Mouse (Mus musculus) forebrain, embryonic 15.5 days (tissue): ENCODE data around the gene Tmem52. TPM values are rescaled to one million over a fixed set of nuclear protein-coding genes. Genes with fewer than 3 reads are reported as not detected.

Experiments used
- ATAC-seq: fragments of 200-750 bp; cut with Nextera tagmentation; replicated peaks from 2 replicates; pipeline ENCODE4 v1.8.0; 2017; ENCODE audit warnings: mild to moderate bottlenecking, moderate TSS enrichment, moderate library complexity
- H3K27ac ChIP-seq: fragments of 300-500 bp; sonication (generic); replicated peaks from 2 replicates; pipeline ENCODE4 v1.5.1; 2015; ENCODE audit warnings: mild to moderate bottlenecking, inconsistent platforms
- H3K27me3 ChIP-seq: fragments of 300-500 bp; sonication (generic); 2 replicates; pipeline ENCODE4 v1.6.1; 2015; ENCODE audit warnings: inconsistent platforms
- H3K36me3 ChIP-seq: fragments of 300-500 bp; sonication (generic); 2 replicates; pipeline ENCODE4 v1.6.1; 2015; ENCODE audit warnings: mild to moderate bottlenecking, inconsistent platforms
- H3K4me1 ChIP-seq: fragments of 300-500 bp; sonication (generic); 2 replicates; pipeline ENCODE4 v1.6.1; 2015; ENCODE audit warnings: inconsistent platforms
- H3K4me2 ChIP-seq: fragments of 300-500 bp; sonication (generic); replicated peaks from 2 replicates; pipeline ENCODE4 v1.6.1; 2015; ENCODE audit warnings: mild to moderate bottlenecking, inconsistent platforms
- H3K4me3 ChIP-seq: fragments of 300-500 bp; sonication (generic); 2 replicates; pipeline ENCODE4 v1.5.1; 2015; ENCODE audit warnings: mild to moderate bottlenecking, inconsistent platforms
- H3K9ac ChIP-seq: fragments of 300-500 bp; sonication (generic); replicated peaks from 2 replicates; pipeline ENCODE4 v1.6.1; 2015; ENCODE audit warnings: mild to moderate bottlenecking, inconsistent platforms
- H3K9me3 ChIP-seq: fragments of 300-500 bp; sonication (generic); 2 replicates; pipeline ENCODE4 v1.6.1; 2016; ENCODE audit warnings: inconsistent platforms
- WGBS: fragments of 180-500 bp; shearing (Covaris S2); methylation state at CpG from one replicate; pipeline ENCODE4 v1.1.7; 2015; ENCODE audit warnings: mixed read lengths; 5-methylcytosine and 5-hydroxymethylcytosine counted together
- polyA plus RNA-seq: library from polyadenylated mRNA; unstranded; fragments of >200 nt; fragmentation: Nextera tagmentation; extraction: Ambion mirVana; gene quantifications from 2 replicates; pipeline ENCODE4 v1.2.1, GENCODE M21; 2015

Tmem52 gene
- polyA plus RNA-seq, 1 experiment from 2014 or later, result 0.19 TPM

DNA sequence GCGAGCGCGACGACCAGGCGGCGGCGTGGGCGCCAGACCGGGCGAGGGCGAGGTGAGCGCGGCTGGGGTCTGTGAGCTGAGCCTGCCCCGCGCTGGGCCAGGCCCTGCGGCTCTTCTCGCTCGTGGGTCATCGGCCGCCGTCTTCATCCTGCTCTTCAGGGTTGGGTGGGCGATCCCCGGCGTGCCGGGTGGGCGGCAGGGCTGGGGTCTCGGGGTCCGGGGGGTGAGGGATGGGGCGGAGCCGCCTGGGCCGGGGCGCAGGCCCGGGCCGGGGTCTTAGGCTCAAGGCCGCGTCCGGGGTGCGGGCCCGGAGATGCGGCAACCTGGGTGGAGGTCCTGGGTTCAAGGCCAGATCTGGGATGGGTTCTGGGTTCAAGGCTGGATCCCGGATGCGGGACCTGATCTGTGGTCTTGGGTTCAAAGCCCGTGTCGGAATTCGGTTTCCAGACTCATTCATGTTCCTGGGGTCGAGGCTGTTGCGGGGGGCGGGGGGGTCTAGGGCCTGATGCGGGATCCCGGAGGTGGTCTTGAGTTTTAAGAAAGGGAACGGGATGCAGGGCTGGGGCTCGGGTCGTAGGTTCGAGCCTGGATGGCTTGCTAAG is 22.7 kb downstream of the Tmem52 start:
- H3K4me2 ChIP-seq, result peak overlapping the region; percentile 69
- H3K27me3 ChIP-seq, result no peaks in the 10 kb centered on the region
- WGBS, result under 1% methylated on average over 53 of the region's 54 CpGs
- H3K4me1 ChIP-seq, result peaks cover 53% of the 10 kb centered on the region
- no peaks in the 10 kb centered on the region for H3K36me3 ChIP-seq
- H3K9ac ChIP-seq, result peak overlapping the region; percentile 99
- peak overlapping the region; percentile 98 for H3K4me3 ChIP-seq
- no peaks in the 10 kb centered on the region for H3K9me3 ChIP-seq
- peak overlapping the region; percentile 95 for H3K27ac ChIP-seq
- peak; percentile 67 for ATAC-seq

DNA sequence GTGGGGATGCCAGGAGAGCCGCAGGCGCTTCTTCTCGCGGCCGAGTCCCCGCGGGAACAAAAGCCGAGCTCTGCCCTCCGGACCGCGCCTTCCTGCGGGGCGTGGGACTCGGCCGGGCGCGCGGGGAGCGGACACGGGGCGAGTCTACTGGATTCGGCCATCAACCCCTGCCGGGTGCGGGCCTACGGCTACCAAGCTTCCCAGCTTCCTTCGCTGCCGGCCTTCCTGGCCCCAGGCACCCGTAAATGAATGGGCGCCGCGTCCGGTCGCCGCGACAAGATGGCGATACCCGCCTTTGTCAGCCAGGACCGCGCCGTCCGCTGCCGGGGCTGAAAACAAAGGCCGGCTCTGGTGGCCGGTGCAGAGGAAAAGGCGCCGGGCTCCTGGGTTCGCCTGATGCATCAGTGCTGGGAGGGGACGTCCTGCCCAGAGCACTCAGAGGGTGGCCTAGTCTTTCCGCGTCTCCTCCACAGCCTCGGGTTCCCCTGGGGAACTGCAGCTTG is 23.3 kb downstream of the Tmem52 start:
- Histone ChIP-seq H3K27me3 (no peaks in the 10 kb centered on the region), H3K36me3 (no peaks in the 10 kb centered on the region), H3K4me2 (peak overlapping the region; percentile 69), H3K27ac (peak overlapping the region; percentile 95), H3K9me3 (no peaks in the 10 kb centered on the region), H3K9ac (peak overlapping the region; percentile 99), H3K4me3 (peak overlapping the region; percentile 98), H3K4me1 (peaks cover 53% of the 10 kb centered on the region)
- 1% methylated on average over 51 of the region's 51 CpGs for WGBS
- ATAC-seq, result no peak; the same call in none of the 2 replicates

DNA sequence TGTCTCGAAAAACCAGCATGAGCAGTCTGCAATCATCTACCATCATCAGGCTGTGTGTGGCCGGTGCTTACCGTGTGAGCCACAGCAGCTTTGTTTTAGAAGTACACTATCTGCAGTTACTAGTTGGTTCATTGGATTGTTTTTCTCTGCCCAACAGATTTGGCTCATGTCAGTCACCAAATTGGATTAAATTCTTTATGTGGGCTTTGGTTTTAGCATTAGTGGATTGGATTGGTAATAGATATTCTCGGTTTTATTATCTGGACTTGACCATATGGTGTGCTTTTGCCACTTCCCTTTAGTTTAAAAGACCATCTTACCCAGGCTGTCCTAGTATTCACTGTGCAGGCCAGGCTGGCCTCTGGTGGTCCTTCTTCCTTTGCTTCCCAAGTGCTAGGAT is 26.0 kb downstream of the Tmem52 start:
- peaks cover 42% of the 10 kb centered on the region for H3K4me1 ChIP-seq
- 63% methylated on average over 4 of the region's 4 CpGs for WGBS
- H3K36me3 ChIP-seq, result no peaks in the 10 kb centered on the region
- H3K9me3 ChIP-seq, result no peaks in the 10 kb centered on the region
- no peak overlapping the region for H3K4me3 ChIP-seq
- H3K4me2 ChIP-seq, result 0 out of 2 replicates have a peak overlapping the region, but pooled peaks have one; percentile 69
- H3K27me3 ChIP-seq, result no peaks in the 10 kb centered on the region
- H3K27ac ChIP-seq, result peak overlapping the region; percentile 6; the same call in 1 of the 2 replicates
- no peak overlapping the region for H3K9ac ChIP-seq
- ATAC-seq, result no peak

DNA sequence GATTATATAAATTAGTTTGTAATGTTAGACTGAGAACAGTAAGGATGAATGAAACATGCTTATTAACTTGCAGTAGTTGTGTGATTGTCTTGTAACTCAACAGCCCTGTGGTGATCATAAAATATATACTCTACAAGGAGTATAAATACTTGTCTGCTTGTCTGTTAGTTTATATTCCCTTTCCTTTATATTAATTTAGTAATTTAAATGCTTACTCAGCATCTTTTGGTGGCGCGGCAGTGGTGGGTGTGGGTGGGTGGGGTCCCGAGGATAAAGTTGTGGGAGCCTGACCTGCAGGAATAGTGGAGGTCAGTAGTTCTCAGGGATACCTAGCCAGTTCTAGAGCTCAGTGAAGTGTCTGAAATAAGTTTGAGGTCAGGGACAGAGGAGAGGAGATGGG is 29.0 kb downstream of the Tmem52 start:
- ATAC-seq, result no peak
- Histone ChIP-seq H3K4me3 (no peak overlapping the region), H3K27ac (no peak overlapping the region), H3K36me3 (no peaks in the 10 kb centered on the region), H3K27me3 (no peaks in the 10 kb centered on the region), H3K9me3 (no peaks in the 10 kb centered on the region), H3K4me1 (peaks cover 29% of the 10 kb centered on the region), H3K9ac (no peak overlapping the region), H3K4me2 (no peak overlapping the region)
- 91% methylated on average over 3 of the region's 3 CpGs for WGBS

DNA sequence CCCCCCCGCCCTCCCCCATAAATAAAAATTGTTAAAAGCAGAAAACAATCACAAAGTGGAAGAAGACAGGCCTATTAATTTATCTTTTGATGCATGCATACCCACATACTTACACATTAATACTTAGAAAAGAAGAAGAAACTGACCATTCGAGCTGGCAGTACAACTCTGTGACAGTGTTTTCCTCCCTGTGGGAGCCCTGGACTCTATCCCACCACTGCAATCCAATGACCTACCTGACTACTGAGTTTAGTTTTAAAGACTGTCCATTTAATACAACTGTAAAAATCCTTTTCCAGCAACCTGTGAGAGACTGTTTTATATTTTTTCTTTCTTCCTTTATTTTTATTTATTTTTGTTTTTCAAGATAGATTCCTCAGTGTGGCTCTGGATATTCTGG is 32.2 kb downstream of the Tmem52 start:
- no peak overlapping the region for H3K27ac ChIP-seq

DNA sequence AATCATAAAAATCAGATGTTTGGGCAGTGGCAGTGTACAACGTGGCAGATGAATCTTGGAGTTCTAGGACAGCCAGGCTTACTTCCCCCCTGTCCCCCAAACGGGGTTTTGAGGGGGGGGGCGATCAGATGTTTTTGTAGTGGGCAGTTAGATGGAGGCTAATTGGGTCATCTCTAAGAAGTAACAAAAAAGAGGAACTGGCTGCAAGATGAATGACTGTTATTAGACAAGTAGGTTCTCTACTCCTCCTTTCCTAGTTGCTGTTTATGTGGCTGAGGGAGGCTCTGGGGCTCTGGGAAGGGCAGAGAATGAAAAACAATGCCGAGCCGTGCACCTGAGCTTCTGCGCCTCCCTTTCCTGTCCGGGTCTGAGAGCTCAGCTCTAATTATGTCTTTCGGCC is 36.2 kb downstream of the Tmem52 start:
- Histone ChIP-seq H3K4me2 (no peak overlapping the region), H3K36me3 (no peaks in the 10 kb centered on the region), H3K9ac (no peak overlapping the region), H3K4me3 (no peak overlapping the region), H3K27me3 (no peaks in the 10 kb centered on the region), H3K4me1 (peaks cover 19% of the 10 kb centered on the region), H3K27ac (no peak overlapping the region), H3K9me3 (no peaks in the 10 kb centered on the region)
- no peak for ATAC-seq
- 55% methylated on average over 8 of the region's 8 CpGs for WGBS

More for the DNA sequence above, 32.2 kb downstream of the Tmem52 start:
- Histone ChIP-seq H3K27me3 (no peaks in the 10 kb centered on the region), H3K4me1 (peaks cover 11% of the 10 kb centered on the region), H3K4me3 (no peak overlapping the region), H3K4me2 (no peak overlapping the region), H3K9ac (no peak overlapping the region), H3K36me3 (no peaks in the 10 kb centered on the region), H3K9me3 (no peaks in the 10 kb centered on the region)
- WGBS, result 83% methylated on average over 2 of the region's 2 CpGs
- no peak for ATAC-seq

DNA sequence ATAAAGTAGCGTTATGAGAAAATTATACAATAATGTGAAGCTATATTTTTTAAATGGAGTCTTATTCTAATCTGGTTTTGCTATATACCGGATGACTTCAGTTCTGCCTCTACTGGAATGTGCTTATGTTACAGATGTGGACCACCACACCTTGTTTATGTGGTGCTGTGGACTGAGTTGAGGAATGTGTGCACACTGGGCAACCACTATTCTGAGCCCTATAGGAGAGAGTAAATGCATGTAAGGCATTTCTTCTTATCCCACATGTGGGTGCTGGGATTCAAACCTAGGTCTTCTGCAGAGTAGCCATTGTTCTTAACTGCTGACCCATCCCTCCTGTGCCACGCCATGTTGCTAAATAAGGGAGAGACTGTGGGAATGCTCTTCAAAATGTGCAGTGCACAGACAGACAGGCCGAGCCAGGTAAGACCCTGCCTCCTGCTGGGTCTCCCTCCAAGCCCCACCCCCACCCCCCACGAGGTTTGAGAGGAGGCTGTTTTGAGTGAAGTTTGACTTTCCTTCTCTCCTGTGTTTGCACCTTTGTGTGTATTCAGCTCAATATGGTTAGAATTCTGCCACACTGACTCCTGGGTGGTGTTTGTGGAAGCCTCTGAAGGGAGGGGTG is 36.9 kb downstream of the Tmem52 start:
- H3K9me3 ChIP-seq, result no peaks in the 10 kb centered on the region
- no peak overlapping the region for H3K4me2 ChIP-seq
- 79% methylated on average over 5 of the region's 5 CpGs for WGBS
- H3K27ac ChIP-seq, result no peak overlapping the region
- no peak for ATAC-seq
- no peak overlapping the region for H3K9ac ChIP-seq
- no peaks in the 10 kb centered on the region for H3K36me3 ChIP-seq
- no peaks in the 10 kb centered on the region for H3K27me3 ChIP-seq
- H3K4me3 ChIP-seq, result no peak overlapping the region
- H3K4me1 ChIP-seq, result peaks cover 21% of the 10 kb centered on the region

DNA sequence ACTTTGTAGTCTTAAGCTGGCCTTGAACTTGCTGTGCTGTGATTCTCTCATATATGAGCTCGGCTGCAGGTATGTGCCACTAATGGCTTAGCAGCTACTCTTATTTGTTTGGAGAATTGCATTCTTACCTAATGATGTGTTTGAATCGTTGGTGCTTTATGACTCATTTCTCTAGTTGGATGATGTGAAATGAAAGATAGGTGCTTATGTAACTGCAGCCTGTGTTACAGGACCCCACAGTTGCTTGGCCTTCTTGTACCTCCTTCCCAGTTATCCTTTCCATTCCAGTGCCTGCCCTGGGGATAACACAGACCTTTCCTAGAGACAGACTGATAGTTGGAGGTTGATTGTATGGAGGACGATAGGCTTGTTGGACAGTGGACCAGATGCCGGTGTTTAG is 39.7 kb downstream of the Tmem52 start:
- 93% methylated on average over 4 of the region's 4 CpGs for WGBS
- no peak overlapping the region for H3K4me2 ChIP-seq
- no peak overlapping the region for H3K4me3 ChIP-seq
- no peaks in the 10 kb centered on the region for H3K36me3 ChIP-seq
- H3K27ac ChIP-seq, result no peak overlapping the region
- H3K4me1 ChIP-seq, result peaks cover 35% of the 10 kb centered on the region
- no peaks in the 10 kb centered on the region for H3K9me3 ChIP-seq
- H3K27me3 ChIP-seq, result no peaks in the 10 kb centered on the region
- ATAC-seq, result no peak
- H3K9ac ChIP-seq, result no peak overlapping the region

DNA sequence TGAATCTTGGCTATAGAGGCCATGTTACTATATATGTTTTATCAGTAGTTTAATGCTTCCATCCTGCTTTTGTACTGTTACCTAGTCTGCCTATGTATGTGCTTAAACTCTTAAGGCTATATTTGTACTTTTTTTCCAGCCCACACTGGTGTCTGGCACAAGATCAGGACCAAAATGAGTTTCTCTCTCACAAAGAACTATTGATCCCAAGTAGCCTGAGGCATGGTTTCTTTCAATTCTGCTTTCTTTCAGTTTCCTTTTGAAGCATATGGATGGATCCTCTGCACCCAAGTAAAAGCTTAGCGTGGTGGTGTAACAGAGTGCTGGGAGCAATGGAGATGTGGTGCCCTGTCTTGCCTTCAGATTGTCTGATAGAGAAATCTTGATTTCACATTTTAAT is 42.1 kb downstream of the Tmem52 start:
- Histone ChIP-seq H3K36me3 (0 out of 2 replicates have a peak, but pooled peaks cover 3% of the 10 kb centered on the region), H3K27ac (no peak overlapping the region), H3K27me3 (no peaks in the 10 kb centered on the region), H3K4me3 (no peak overlapping the region), H3K4me2 (no peak overlapping the region), H3K9ac (no peak overlapping the region), H3K9me3 (no peaks in the 10 kb centered on the region), H3K4me1 (peaks cover 24% of the 10 kb centered on the region)
- 46% methylated on average over 1 of the region's 1 CpGs for WGBS
- ATAC-seq, result no peak

DNA sequence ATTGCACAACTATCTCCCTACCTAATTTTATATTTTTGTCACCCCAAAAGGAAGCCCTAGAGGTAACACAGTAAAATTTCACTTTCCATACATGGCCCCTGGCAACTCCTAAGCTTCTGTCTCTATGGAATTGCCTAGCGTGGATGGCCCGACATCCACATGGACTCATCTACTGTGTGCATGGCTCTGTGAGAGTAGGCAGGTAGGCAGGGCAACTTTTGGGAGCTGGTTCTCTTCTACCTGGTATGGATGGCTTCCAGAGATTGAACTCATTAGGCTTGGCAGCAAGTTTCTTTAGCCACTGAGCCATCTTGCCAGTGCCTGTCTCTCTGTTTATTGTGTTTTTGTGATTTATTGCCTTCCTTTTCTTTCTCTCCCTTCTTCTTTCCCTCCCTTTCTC is 45.9 kb downstream of the Tmem52 start:
- Histone ChIP-seq H3K9ac (no peak overlapping the region), H3K4me1 (peaks cover 18% of the 10 kb centered on the region), H3K36me3 (peaks cover 3% of the 10 kb centered on the region; the same call in 1 of the 2 replicates), H3K27ac (no peak overlapping the region), H3K4me2 (no peak overlapping the region), H3K27me3 (no peaks in the 10 kb centered on the region), H3K9me3 (no peaks in the 10 kb centered on the region), H3K4me3 (no peak overlapping the region)
- WGBS, result 89% methylated on average over 2 of the region's 2 CpGs
- ATAC-seq, result no peak

DNA sequence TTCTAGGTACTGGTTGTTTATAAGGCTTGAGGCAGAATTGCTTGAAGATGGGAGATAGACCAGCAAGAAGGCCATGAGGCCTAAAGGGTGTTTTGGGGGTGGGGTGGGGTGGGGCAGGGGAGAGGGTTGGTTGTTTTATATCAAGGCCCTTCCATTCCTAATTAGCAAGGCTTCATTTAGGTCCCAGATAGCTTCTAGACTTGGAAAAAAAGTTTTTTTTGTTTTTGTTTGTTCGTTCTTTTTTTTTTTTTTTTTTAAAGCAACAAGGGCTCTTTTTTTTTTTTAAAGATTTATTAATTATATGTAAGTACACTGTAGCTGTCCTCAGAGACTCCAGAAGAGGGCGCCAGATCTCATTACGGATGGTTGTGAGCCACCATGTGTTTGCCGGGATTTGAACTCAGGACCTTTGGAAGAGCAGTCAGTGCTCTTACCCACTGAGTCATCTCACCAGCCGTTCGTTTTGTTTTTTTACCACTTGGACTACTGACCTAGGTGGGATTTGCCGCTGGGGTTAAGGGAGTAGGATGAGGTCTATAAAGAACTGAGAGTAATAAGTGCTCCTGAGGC is 49.1 kb downstream of the Tmem52 start:
- no peak overlapping the region for H3K4me2 ChIP-seq
- 91% methylated on average over 7 of the region's 7 CpGs for WGBS
- ATAC-seq, result no peak
- peaks cover 3% of the 10 kb centered on the region; the same call in 1 of the 2 replicates for H3K36me3 ChIP-seq
- no peak overlapping the region for H3K27ac ChIP-seq
- H3K9ac ChIP-seq, result no peak overlapping the region
- H3K4me3 ChIP-seq, result no peak overlapping the region
- H3K4me1 ChIP-seq, result peaks cover 1% of the 10 kb centered on the region; the same call in 1 of the 2 replicates
- no peaks in the 10 kb centered on the region for H3K9me3 ChIP-seq
- H3K27me3 ChIP-seq, result no peaks in the 10 kb centered on the region
